Mouse (Mus musculus): Measurements from ENCODE around the gene Yipf4.

- no peak for TF ChIP-seq CTCF (IDR thresholded peaks at IDR 0.05; ENCODE audit: low read depth)
- TF ChIP-seq EP300 (IDR thresholded peaks at IDR 0.05; ENCODE audit: low read depth): no peak
Observed at GRCm38 (mm10) chr17:74508600-74508999, 19.3 kb downstream of the Yipf4 start.

Measured in liver, embryonic 14.5 days (tissue).